Comparison of ENCODE assay signal across 8 mouse cellular contexts in genomic region chr9:72654593-72655242, GRCm38 (mm10). TPM values are rescaled to one million over a fixed set of nuclear protein-coding genes. Genes with fewer than 3 reads are reported as not detected.
DNase-seq lines count a peak whose midpoint lies in the region; TF ChIP-seq lines count a peak whose summit lies in the region.

No protein-coding gene starts in this region.

- no peak overlapping the region for H3K4me3 ChIP-seq in left cerebral cortex, adult 2 months
- H3K4me3 ChIP-seq in gastrocnemius, adult 2 months: no peak overlapping the region

- peak; percentile 53 to 65 for DNase-seq in left cerebral cortex, adult 2 months (ENCODE audit: extremely low spot score in 1 of 2, low spot score in 2 of 2)
- no peak for DNase-seq in left cerebral cortex, adult 8-10 months (ENCODE audit: low spot score in 2 of 2)
- DNase-seq in adrenal gland, adult 2 months: peak; percentile 90
- DNase-seq in gastrocnemius, adult 2 months: peak; percentile 89
- peak; percentile 73 to 86 for DNase-seq in kidney, adult 8-10 months
- DNase-seq in lung, adult 18-20 months: peak; percentile 83 to 89
- DNase-seq in right cerebral cortex, postnatal 10 days (ENCODE audit: low spot score in 2 of 2): peak; percentile 59 to 65
- DNase-seq in MN1 (ENCODE audit: low spot score): no peak

- peak; percentile 58 for TF ChIP-seq CTCF in left cerebral cortex, adult 2 months (IDR thresholded peaks at IDR 0.05)
- TF ChIP-seq CTCF in gastrocnemius, adult 2 months (IDR thresholded peaks at IDR 0.05): peak; percentile 80

- intact Hi-C loops in left cerebral cortex, adult 2 months (cut with DNase I): loop anchor here (1.0 kb wide), 1 partner anchor 18 kb away; no protein-coding TSS in a partner anchor
- intact Hi-C loops in gastrocnemius, adult 2 months (cut with DNase I): no loop called here

- no peak overlapping the region for H3K27ac ChIP-seq in left cerebral cortex, adult 2 months
- peak overlapping the region; percentile 90 for H3K27ac ChIP-seq in gastrocnemius, adult 2 months

RNA-seq across cellular contexts. Expression of gene Nedd4, which starts 7.4 kb away (rescaled TPM):
- 100 to 1,000 TPM; 268 to 283 TPM for total RNA-seq in left cerebral cortex, adult 2 months (2021)
- 100 to 1,000 TPM; 276 to 301 (median 288) TPM for total RNA-seq in left cerebral cortex, adult 8-10 months (2022)
- 100 to 1,000 TPM; 393 to 436 TPM for total RNA-seq in adrenal gland, adult 2 months (2021)
- 139 and 169 TPM in 2 replicates for polyA plus RNA-seq in adrenal gland, adult 2 months (2012; rRNA removed)
- 100 to 1,000 TPM; 273 to 325 TPM for total RNA-seq in gastrocnemius, adult 2 months (2021)

Comparison
In these comparisons a context has a peak if more than half of its experiments do, and no peak if none do; other contexts are left out.
1. DNase-seq: peak in left cerebral cortex, adult 2 months (2 of 2), adrenal gland, adult 2 months (single experiment), gastrocnemius, adult 2 months (single experiment), kidney, adult 8-10 months (2 of 2), lung, adult 18-20 months (2 of 2) and right cerebral cortex, postnatal 10 days (2 of 2); none in left cerebral cortex, adult 8-10 months (0 of 2) and MN1 (single experiment).